Comparison of ENCODE assay signal across 23 mouse cellular contexts in the genomic region with DNA sequence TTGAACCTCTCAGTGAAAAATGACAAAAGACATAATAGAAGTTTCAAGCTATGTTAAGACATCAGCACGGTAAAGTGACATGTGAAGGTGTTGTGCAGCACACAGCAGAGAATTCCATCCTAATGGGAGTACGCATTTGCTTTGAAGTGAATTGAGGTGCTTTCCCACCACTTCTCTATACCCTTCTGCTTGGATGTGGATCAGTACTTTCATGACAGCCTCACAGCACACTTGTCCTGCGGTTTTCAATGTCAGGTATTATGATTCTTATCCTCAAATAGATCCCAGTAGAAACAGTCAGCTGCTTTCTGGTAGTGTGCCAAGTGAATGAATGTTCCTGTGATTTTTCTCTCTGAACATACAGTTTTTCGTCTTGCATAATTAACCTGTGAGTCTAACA.
A peak's percentile ranks its signal among the peaks of the same experiment; 100 is the strongest.
DNase-seq lines count a peak whose midpoint lies in the region; ATAC-seq lines count a peak whose summit lies in the region.
"Had no signal": no experiment of that assay in that cellular context is flagged by ENCODE, and none has a peak within 500 bp of the region (broad histone marks: within the 10 kb centered on the region; RNA-seq: fewer than 3 reads in every experiment).

No protein-coding gene starts in this region.

- no peaks in the 10 kb centered on the region for H3K36me3 ChIP-seq in forebrain, embryonic 14.5 days (ENCODE audit: control insufficient read depth, insufficient read depth, low read length)
- no peaks in the 10 kb centered on the region for H3K36me3 ChIP-seq in forebrain, embryonic 11.5 days (ENCODE audit: control insufficient read depth, insufficient read depth, low read length)
- no peaks in the 10 kb centered on the region for H3K36me3 ChIP-seq in hindbrain, embryonic 11.5 days (ENCODE audit: control insufficient read depth, insufficient read depth, low read length)
- H3K36me3 ChIP-seq: embryonic facial prominence, embryonic 13.5 days; G1E; heart, embryonic 15.5 days; hindbrain, embryonic 15.5 days had no signal

- H3K27ac ChIP-seq in forebrain, embryonic 14.5 days (ENCODE audit: low read depth, low read length): no peak overlapping the region
- no peak overlapping the region for H3K27ac ChIP-seq in forebrain, embryonic 11.5 days (ENCODE audit: low read depth, low read length)
- no peak overlapping the region for H3K27ac ChIP-seq in hindbrain, embryonic 11.5 days (ENCODE audit: low read depth, low read length)
- H3K27ac ChIP-seq: embryonic facial prominence, embryonic 13.5 days; heart, embryonic 15.5 days; hindbrain, embryonic 15.5 days; kidney, postnatal 0 days had no signal

- no peak overlapping the region for H3K9ac ChIP-seq in forebrain, embryonic 14.5 days (ENCODE audit: low read length)
- H3K9ac ChIP-seq in forebrain, embryonic 11.5 days (ENCODE audit: low read length): no peak overlapping the region
- H3K9ac ChIP-seq in hindbrain, embryonic 11.5 days (ENCODE audit: low read depth, low read length): no peak overlapping the region
- H3K9ac ChIP-seq: embryonic facial prominence, embryonic 13.5 days; heart, embryonic 15.5 days; hindbrain, embryonic 15.5 days had no signal

- H3K4me2 ChIP-seq in forebrain, embryonic 14.5 days (ENCODE audit: low read length): no peak overlapping the region
- H3K4me2 ChIP-seq in forebrain, embryonic 11.5 days (ENCODE audit: low read depth, low read length, severe bottlenecking): no peak overlapping the region
- H3K4me2 ChIP-seq in hindbrain, embryonic 11.5 days (replicated peaks; ENCODE audit: low read depth, low read length): no peak overlapping the region
- H3K4me2 ChIP-seq: embryonic facial prominence, embryonic 13.5 days; heart, embryonic 15.5 days; hindbrain, embryonic 15.5 days had no signal

- peak; percentile 12 for DNase-seq in forebrain, embryonic 14.5 days (ENCODE audit: low spot score)
- DNase-seq in forebrain, embryonic 11.5 days (ENCODE audit: low spot score): no peak
- DNase-seq in right cerebral cortex, adult 18-20 months: peak; percentile 1
- DNase-seq in right cerebral cortex, postnatal 14 days: no peak
- peak; percentile 25 for DNase-seq in cerebellum, adult 9-11 months
- DNase-seq in B cell, adult 2 months: no peak
- no peak for DNase-seq in hindbrain, embryonic 11.5 days (ENCODE audit: low spot score)
- no peak for DNase-seq in adrenal gland, postnatal 10 days
- DNase-seq: embryo, embryonic 11 days; heart, postnatal 36 days; kidney, adult 2 months; lung, postnatal 4 days; right cerebral cortex, postnatal 25 days; spleen, adult 18-20 months; thymus, postnatal 25 days had no signal

- ATAC-seq in forebrain, embryonic 14.5 days: no peak
- ATAC-seq in forebrain, embryonic 11.5 days (replicated peaks; ENCODE audit: low FRiP score): no peak
- ATAC-seq in hindbrain, embryonic 11.5 days (ENCODE audit: low FRiP score): no peak
- ATAC-seq: Patski had no signal

- no peaks in the 10 kb centered on the region for H3K27me3 ChIP-seq in forebrain, embryonic 14.5 days (replicated peaks; ENCODE audit: control insufficient read depth, insufficient read depth, low read length)
- no peaks in the 10 kb centered on the region for H3K27me3 ChIP-seq in forebrain, embryonic 11.5 days (ENCODE audit: control insufficient read depth, insufficient read depth, low read length)
- H3K27me3 ChIP-seq in hindbrain, embryonic 11.5 days (ENCODE audit: control insufficient read depth, insufficient read depth, low read length): no peaks in the 10 kb centered on the region
- H3K27me3 ChIP-seq: CH12.LX; embryonic facial prominence, embryonic 13.5 days; heart, embryonic 15.5 days; hindbrain, embryonic 15.5 days; Patski had no signal

- WGBS in forebrain, embryonic 14.5 days: 80% methylated on average over 4 of the region's 4 CpGs
- whole genome bisulfite sequencing in forebrain, embryonic 11.5 days: 80% methylated on average over 4 of the region's 4 CpGs
- WGBS in hindbrain, embryonic 11.5 days: 79% methylated on average over 4 of the region's 4 CpGs

- H3K4me3 ChIP-seq in forebrain, embryonic 14.5 days (ENCODE audit: low read depth, low read length): no peak overlapping the region
- H3K4me3 ChIP-seq in forebrain, embryonic 11.5 days (ENCODE audit: low read depth, low read length): no peak overlapping the region
- no peak overlapping the region for H3K4me3 ChIP-seq in hindbrain, embryonic 11.5 days (ENCODE audit: low read depth, low read length)
- H3K4me3 ChIP-seq: embryonic facial prominence, embryonic 13.5 days; erythroblast, embryonic 14.5 days; heart, embryonic 15.5 days; hindbrain, embryonic 15.5 days had no signal

- no peaks in the 10 kb centered on the region for H3K9me3 ChIP-seq in forebrain, embryonic 14.5 days (replicated peaks; ENCODE audit: control insufficient read depth, low read length)
- H3K9me3 ChIP-seq in forebrain, embryonic 11.5 days (ENCODE audit: control insufficient read depth, low read length): no peaks in the 10 kb centered on the region
- H3K9me3 ChIP-seq in hindbrain, embryonic 11.5 days (ENCODE audit: control insufficient read depth, low read length): no peaks in the 10 kb centered on the region
- H3K9me3 ChIP-seq: embryonic facial prominence, embryonic 13.5 days; G1E; heart, embryonic 15.5 days; hindbrain, embryonic 15.5 days had no signal

- no peaks in the 10 kb centered on the region for H3K4me1 ChIP-seq in forebrain, embryonic 14.5 days (ENCODE audit: control insufficient read depth, insufficient read depth, low read length)
- no peaks in the 10 kb centered on the region for H3K4me1 ChIP-seq in forebrain, embryonic 11.5 days (replicated peaks; ENCODE audit: control insufficient read depth, insufficient read depth, low read length)
- no peaks in the 10 kb centered on the region for H3K4me1 ChIP-seq in hindbrain, embryonic 11.5 days (replicated peaks; ENCODE audit: control insufficient read depth, insufficient read depth, low read length)
- H3K4me1 ChIP-seq: embryonic facial prominence, embryonic 13.5 days; heart, embryonic 15.5 days; hindbrain, embryonic 15.5 days had no signal

Comparison
In these comparisons a context has a peak if more than half of its experiments do, and no peak if none do; other contexts are left out.
1. DNase-seq: peak in forebrain, embryonic 14.5 days (single experiment), right cerebral cortex, adult 18-20 months (single experiment) and cerebellum, adult 9-11 months (single experiment); none in forebrain, embryonic 11.5 days (single experiment), right cerebral cortex, postnatal 14 days (single experiment), B cell, adult 2 months (0 of 2), hindbrain, embryonic 11.5 days (single experiment) and adrenal gland, postnatal 10 days (single experiment).